Mouse (Mus musculus): ENCODE results near the gene Rnf166.

The Rnf166 gene

DNA sequence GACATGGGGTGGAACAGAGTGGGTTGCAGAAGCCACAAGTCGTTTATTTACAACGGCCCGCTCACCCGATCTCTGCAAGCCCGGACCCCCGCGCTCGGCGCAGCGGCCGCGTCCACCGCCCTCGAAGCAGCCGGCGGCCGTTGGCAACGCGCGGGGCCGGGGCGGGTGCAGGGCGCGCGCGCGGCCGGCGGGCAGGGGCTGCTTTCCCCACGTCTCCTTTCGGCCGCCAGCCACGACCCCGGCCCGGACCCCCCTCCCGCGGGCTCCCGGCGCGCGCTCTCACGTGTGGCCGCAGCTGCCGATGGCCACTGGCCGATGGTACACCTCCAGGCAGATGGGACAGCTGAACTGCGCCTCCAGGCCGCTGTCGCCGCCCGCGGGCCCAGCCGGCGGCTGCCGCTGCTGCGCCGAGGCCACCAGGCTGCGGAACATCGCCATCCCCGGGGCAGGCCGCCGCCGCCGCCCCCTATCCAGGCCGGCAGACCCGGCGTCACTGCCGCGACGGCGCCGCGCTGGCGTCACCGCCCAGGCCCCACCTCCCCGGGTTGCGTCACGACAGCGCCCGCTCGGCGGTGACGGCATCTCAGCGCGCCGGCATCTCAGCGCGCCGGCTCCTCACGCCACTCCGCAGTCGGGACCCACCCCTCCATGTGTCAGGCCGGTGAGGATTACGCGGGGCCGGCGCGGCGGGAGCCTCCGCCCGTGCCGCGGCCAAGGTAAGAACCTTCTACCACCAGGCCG lies at the start of gene Rnf166, which contains the start of gene Ctu2:
Gene Rnf166 (minus strand): TSS at position 485 of the 741 bp plus-strand sequence.
Gene Ctu2 (plus strand): TSS at position 564 of the 741 bp plus-strand sequence.
- peak; percentile 96 to 97 for DNase-seq

DNA sequence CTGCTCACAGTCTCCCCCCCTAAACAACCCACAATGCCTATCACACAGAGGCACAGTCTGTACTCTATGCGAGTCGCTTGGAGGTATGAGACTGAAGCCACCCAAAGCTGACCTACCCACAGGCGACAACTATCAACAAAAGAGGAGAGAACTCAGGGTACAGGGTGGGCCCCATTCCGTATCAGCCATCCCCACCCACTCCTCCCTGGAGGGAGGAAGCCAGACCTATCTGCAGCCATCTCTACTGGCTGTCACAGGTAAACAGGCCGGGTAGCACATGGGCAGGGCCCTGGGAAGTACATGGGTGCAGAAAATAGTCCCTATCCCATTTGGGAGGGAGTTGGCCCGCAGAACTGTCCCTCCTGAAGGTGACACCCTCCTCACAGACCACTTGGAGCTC lies 49.1 kb upstream of the Rnf166 start:
- DNase-seq = no peak

DNA sequence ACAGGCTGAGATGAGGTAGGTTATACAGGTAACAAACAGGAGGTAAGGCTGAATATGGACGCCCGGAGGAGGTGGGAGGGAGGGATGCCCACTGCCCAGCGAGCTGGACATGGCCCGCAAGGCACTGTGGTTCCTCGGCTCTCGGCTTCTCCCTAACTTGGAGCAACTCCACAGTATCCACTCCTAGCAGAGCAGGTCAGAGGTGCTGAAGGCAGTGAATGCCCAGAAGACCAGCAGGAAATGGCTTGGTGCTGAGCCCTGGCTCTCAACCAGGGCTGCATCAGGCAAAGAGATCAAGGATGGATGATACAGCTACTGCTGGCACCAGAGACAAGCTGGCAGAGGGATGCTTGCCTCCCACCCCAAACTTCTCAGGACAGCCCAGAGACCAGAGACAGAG lies 48.6 kb upstream of the Rnf166 start:
- peak in 1 of 2 experiments; percentile 25 for DNase-seq

DNA sequence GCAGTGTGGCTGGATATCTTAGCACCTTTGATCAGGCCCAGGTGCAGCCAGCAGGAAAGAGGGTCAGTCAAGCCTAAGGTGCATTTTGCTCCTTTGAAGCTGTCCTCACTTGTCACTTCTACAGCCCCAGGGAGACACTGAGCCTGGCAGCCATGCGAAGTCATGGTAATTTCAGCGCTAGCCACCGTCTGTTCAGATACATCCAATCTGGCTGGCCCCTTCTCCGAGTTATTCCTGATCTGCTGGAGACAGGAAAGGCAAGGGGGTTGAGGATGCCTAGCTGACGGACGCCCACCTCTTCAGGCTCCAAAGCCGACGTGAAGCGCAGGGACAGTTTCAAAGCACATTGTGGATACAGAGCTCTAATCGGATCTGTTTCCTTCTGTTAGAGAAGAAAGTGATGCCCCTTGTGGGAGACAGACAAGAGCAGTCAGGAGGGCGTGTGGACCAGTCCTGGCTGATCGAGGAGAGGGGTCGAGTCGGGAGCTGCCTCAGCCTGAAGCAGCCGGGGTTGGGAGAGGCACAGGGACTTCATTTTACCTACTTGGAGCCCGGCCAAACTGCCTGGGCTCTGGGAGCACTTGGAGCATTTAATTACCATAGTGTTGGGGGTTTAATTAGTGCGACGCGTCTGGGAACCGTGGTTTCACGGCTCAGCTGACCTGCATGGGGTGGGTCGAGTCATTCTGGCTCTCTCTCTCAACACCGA lies 47.9 kb upstream of the Rnf166 start:
- peak; percentile 47 to 52 for DNase-seq

DNA sequence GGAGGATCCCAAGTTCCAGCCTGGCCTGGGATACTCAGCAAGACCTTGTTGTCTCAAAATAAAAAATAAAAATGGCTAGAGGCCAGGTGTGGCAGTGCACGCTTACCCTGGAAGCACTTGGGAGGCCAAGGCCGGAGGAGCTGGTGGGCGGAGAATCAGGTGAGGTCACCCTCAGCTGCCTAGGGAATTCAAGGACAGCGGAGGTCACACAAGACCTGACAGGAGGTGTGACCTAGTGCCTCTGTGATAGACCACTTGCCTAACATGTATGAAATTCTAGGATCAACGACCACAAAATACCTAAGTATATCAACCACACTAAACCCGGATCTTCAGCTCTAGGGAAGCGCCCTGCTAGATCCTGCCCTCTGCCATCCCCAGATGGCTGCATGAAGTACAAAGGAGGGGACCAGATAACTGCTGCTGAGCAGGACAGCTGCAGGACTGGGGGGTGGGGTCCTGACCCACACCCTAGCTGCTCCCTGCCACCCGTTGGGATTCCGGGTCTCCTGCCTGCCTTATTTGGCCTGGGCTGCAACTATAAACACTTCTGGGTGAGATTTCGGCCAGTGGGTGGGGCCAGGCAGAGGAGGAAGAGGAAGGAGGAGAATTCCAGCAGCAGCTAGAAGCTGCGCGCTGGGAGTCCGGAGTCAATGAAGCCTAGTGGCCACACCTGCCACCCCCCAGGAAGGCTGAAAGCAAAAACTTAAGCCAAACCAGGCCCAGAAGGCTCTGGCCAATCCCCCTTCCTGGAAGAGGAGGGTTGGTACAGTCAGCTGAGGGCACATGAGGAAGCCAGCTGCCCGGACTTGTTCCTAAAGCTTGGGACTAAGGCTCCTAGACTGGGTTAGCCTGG lies 47.2 kb upstream of the Rnf166 start:
- DNase-seq = peak in 1 of 2 experiments; percentile 19

DNA sequence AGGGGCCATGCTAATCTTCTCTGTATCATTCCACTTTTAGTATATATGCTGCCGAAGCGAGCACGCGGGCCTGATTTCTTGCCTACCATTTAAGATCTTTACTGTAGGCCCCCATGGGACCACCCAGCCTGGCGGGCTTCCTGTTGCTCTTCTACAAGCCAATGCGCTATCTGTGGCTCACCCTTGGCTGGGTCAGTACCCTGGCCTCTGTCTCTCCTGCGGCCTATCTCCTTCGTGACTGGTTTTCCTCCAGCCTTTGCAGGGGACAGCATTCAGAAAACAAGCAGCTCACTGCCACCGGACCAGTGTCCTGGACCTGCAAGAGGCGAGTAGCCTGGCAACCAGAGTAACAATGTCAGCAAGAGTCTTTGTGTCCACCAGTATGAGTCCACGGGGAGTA lies 44.7 kb upstream of the Rnf166 start:
- no peak for DNase-seq

DNA sequence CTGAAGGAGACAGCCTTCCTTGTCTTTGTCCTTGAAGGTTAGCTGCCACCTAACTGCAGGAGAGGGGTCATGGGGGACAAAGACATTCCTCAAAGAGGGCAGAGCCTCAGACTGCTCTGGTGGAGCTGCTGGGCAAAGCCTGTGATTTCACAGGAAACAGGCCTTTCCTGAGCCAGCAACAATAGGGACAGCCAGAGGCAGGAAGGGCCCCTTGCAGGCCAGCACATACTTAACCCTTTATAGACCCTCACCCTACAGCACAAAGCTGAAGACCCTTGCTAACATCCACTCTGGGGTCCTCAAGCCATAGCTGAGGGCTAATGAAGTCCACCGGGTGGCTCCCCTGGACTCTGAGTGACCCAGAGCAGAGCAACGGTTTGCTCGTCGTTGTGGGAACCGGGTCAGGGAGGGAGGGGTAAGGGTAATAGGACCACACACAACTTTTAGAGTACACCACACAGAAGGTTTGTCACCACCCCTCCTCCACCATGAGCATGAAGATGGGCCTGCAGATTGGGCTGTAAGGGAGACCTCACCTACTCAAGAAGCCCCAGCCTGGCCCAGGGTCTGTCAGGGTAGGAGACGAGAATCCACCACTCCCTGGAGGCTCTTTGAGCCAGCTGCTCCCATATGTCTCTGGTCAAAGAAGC lies 41.8 kb upstream of the Rnf166 start:
- no peak for DNase-seq

DNA sequence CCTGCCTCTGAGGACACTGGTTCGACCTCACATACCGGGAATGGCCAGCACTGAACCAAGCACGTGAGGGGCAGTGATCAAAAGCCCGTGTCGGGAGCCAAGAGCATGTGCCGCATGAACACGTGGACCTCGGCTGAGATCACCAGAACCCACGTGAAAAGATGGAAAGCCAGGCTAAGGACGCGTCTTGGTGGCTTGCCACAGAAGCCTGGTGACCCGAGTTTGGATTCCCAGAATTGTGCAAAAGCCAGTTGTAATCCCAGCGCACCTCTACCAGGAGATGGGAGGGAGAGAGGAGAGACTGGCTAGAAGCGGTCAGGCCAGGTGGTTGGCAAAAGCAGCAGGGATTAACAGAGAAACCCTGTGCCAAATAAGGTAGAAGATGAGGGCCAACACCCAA lies 39.8 kb upstream of the Rnf166 start:
- DNase-seq = no peak

DNA sequence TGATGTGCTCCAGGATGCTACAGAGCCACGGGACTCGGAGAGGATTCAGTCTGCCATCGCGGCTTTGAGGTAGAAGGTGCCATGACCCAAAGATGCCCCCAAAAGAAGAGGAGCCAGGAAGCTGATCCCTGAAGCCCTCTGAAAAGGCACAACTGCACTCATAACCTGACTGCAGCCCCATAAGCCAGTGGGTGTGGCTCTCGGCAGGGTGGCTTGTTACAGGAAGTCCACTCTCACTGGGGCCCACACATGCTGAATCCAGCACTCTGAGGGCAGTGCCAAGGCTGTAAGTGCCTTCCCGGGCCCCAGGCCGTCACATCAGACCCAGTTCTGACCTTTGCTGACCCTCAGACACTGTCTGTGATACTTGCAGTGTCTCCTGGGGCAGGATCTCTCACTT lies 36.5 kb upstream of the Rnf166 start:
- DNase-seq = no peak

DNA sequence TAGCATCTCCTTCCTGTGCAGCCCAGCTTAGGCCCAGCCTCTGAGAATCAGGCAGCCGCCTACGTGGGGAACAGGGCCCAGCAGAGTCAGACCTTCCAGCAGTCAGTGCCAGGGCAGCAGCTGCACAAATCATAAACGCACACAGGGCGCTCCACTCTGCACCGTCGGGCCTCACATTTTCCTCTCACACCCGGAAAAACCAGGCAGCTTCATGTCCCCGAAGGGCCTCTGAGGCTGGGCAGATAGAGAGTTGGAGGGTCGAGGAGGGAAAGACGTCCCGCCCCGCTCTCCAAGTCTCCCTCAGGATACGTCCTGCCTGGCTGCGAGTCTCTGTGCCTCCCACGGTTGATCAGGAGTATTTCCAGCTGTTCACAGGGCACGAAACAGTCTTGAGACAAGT lies 35.7 kb upstream of the Rnf166 start:
- DNase-seq = no peak

DNA sequence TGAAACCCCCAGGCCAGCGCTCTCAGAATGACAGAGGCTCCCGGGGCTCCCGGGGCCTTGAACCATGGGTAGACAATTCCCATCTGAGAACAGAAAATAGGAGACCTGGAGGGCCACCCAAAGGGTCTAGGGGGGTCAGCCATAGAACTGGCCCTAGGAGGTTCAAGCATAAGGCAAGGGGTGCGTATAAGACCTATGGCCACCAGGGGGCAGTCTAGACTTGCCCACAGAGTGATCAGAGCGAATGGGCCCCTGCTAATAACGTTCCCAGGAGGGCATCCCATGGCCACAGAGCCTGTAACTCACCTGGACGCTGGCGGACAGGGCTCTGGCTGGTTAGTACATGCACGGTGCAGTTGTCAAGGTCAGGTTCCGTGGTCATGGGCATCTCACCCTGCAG lies 25.0 kb upstream of the Rnf166 start:
- peak; percentile 81 to 89 for DNase-seq

DNA sequence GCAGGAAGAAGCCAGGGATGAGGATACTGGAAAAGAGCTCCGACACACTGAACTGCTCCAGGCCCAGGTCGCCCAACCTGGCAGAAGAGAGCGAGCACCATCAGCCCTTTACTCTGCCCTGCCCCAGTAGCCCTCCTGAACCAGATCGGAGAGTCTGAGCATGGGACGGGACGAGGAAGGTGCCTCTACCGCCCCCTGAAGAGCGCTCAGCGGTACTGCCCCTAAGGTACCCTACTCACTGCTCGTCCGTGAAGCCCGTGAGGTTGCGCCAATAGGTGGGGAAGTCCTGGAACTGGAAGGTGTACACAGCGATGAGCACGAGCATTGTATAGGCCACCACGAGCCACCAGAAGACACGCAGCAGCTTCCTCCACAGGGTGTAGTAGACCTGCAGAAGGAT lies 22.0 kb upstream of the Rnf166 start:
- DNase-seq = no peak

DNA sequence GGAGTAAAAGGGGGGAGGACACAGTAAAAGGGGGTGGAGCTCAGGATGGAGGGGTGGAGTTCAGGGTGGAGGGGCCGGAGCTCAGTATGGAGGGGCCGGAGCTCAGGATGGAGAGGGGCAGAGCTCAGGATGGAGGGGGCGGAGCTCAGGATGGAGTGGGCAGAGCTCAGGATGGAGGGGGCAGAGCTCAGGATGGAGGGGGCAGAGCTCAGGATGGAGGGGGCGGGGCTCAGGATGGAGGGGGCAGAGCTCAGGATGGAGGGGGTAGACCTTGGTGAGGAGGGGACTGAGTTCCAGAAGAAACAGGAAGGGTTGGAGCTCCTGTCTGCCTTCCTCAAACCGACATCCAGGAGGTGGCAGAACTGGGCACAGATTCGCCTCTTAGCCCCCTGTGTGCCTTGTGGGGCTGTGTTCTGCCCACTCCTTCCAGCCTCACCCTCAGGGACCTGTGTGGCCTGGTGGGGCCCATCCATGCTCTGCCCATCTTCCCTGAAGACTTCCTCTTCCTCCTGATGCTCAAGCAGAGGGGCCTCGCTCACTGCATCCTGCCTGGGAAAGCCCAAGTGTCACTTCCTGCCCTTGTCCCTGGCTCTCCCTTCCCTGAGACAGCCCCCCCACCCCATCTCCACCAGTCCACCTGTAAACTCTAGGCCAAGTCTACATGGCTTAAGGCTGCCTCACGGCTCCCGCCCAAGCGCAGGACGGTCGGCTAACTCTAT lies 21.3 kb upstream of the Rnf166 start:
- no peak for DNase-seq

DNA sequence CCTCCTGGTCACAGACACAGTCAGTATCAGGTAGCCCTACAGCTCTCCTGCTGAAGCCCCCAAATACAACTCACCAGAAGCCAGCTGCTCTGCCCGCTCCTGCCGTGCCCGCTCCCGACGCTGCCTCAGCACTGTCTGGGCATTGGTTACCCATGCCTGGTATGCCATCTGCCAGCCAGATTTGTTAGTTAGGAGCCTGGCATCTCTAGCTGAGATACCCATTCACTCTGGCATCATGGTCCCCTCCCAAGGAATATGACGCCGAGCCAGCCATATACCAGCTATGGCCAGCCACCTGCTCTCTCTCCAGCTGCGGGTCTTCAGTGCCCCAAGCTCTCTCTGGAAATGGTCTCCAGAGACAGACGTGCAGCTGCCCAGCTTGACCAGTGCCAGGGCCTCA lies 12.5 kb upstream of the Rnf166 start:
- DNase-seq = peak in 1 of 2 experiments; percentile 31

DNA sequence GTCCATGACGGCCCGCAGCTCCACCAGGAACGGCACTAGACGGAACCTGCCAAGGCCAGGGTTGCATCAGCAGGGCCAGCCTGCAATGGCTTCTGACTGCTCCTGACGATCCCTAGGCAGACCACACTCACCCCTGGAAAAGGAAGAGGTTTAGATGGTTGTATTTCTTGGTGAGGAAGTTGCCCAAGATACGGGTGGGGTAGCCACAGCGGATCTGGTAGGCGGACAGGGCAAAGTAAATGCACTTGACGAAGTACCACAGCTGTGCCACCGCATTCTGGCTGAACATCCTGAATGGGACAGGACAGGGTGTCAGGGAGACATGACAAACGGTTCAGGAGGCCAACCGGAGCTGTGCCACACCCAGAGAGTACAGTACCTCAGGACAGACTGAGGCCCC lies 9.0 kb upstream of the Rnf166 start:
- DNase-seq = no peak

DNA sequence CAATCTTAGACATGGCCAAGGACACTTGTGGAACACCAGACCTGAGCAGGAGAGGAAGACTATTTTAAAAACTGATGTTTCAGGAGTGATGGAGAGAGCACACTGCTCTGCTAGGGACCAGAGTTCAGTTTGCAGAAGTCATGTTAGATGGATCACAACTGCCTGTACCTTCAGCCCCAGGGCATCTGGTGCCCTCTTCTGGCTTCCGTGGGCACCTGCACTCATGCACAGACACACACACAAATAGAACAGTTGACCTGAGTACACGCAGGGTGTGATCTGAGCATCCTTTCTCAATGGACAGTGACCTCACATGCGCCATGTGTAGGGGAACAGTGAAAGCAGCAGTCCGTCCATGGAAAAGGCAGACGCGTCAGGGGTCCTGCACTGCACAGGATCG lies 8.0 kb upstream of the Rnf166 start:
- DNase-seq = no peak

DNA sequence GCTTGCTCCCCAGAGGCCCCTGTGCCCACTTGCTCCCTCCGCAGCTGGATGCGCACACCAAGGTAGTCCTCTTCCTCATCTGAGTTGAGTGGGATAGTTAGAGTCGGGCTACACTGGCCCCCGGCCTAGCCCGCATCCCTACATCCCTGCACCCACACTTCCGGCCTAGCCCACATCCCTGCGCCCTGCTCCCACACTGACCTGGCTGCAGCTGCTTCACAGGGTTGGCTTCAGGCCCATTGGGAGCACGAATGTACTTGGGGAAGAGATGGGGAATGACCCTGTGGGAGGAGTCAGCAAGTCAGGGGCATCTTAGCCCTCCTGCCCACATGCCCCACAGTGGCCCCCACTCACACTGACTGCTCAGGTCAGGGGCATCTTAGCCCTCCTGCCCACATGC lies 6.6 kb upstream of the Rnf166 start:
- DNase-seq = no peak

DNA sequence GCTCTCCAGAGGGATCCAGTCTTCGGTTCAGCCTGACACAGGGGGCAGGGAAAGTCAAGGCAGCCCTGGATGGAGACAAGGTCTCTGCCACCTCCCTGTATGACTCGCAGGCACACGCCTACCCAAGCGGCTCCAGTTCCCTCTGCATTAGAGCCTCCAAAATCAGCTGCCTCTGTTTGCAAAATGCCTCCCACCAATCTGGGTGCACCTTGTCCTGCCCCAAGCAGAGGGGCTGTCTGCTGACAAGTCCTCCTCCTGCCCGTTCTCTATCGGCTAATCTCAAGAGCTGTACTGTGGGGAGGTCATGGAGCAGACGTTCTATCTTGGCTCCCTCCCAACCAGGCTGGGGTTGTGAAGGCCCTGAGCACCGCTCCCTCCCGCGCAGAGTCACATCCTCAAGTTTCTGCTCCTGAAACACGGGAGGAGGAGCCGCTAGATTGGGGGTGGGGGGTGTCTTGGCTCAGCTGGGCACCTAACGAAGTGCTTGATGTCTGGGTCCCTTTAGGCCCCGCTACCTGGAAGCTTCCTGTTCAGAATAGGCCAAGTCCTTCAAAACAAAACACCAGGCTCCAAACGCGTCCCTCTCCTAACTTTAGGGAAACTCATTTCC lies 808 bp downstream of the Rnf166 start:
- peak; percentile 42 to 62 for DNase-seq

DNA sequence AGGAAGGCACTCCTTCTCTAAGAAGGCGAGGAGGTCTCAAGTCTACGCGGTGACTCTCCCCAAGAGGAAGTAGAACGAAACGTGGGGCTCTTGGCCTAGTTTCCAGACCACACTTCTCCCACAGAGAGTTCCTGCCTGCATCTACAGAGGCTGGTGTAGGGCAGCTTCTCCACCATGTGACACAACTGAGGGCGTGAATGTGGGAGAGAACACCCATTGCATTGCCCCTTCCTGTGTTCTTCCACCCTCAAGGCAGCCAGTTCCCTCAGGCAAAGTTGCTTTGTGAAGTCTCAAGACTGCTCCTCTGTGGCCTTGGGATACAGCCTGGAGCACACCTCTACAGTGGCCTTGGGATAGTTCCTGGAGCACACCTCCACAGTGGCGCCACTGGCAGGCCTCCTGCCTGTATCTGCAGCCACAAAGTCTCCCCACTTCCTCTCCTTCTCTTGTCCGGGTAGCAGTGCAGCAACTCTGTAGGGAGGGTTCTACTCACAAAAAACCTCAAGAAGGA lies 1.9 kb downstream of the Rnf166 start:
- DNase-seq = no peak

DNA sequence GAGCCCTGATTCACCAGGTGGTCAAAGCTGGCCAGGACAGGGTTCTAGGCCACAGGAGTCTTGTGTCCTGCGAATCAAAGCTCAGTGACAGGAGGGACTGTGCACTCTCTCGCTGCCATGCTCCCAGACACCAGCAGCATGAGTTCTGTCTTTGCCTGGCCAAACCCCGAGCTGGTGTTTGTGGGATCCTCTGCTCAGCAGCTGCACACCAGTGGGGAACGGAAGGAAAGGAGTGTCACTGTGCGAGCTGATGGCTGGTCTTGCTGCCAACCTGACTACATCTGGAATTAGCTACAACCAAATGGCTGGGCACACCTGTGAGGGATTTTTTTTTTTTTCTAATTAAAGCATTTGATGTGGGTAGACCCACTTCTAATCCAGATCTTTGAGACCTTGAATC lies 5.2 kb downstream of the Rnf166 start:
- no peak for DNase-seq

DNA sequence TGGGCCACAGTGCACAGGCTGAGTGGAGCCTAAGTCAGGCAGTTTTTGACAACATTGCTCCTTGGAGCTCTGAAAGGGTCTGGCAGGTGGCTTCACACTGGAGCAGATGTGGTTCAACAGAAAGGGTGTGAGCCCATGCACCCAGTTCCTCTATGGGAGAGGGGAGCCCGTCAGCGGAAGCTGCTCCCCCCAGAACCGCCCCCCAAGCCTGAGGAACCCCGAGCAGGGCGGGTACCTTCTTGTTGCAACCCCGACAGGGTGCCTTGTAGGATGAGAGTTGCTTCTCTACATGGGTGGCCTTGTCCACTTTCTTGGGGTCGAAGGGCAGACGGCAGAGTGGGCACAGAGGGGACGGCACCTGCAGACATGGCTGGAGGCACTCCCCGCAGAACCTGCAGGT lies 5.9 kb downstream of the Rnf166 start:
- no peak for DNase-seq

DNA sequence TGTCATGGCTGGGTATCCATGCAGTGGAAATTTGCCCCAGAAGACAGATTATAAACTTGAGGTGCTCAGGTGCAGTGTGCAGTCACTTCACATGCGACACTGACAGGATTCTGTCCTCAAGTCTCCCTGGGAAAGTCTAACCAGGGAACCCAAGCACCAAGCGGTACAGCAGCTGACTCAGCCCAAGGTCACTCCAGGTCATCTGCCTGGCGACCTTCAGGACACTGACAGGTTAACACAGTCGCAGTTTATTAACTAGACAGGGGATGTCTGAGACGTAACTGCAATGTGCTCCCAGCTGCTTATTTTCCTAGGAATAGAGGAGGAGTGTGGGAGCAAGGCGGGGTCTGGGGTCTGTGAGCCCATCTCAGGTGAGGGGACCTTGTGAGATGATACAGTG lies 6.5 kb downstream of the Rnf166 start:
- DNase-seq = no peak
